Mouse (Mus musculus) hindbrain, postnatal 0 days (tissue): ENCODE measurements around the gene Ethe1. TPM values are rescaled to one million over a fixed set of nuclear protein-coding genes. Genes with fewer than 3 reads are reported as not detected.

Experiments
- ATAC-seq: fragments of 200-750 bp; cut with Nextera tagmentation; 2 replicates; pipeline ENCODE4 v1.8.0; 2017; ENCODE audit warnings: mild to moderate bottlenecking, moderate TSS enrichment, moderate library complexity
- DNase-seq: peaks from one replicate; pipeline ENCODE4 v3.0.0-alpha.2; 2015; ENCODE audit warnings: low spot score
- H3K27ac ChIP-seq: fragments of 300-500 bp; sonication (generic); 2 replicates; pipeline ENCODE4 v1.5.1; 2014; ENCODE audit warnings: mild to moderate bottlenecking
- H3K27me3 ChIP-seq: fragments of 300-500 bp; sonication (generic); 2 replicates; pipeline ENCODE4 v1.6.1; 2014; ENCODE audit warnings: low read length, mixed read lengths; ENCODE audit not compliant: insufficient read depth
- H3K36me3 ChIP-seq: fragments of 300-500 bp; sonication (generic); 2 replicates; pipeline ENCODE4 v1.6.1; 2014; ENCODE audit warnings: low read length, mixed read lengths; ENCODE audit not compliant: insufficient read depth
- H3K4me1 ChIP-seq: fragments of 300-500 bp; sonication (generic); 2 replicates; pipeline ENCODE4 v1.6.1; 2014; ENCODE audit warnings: antibody characterized with exemption, low read length, mixed read lengths; ENCODE audit not compliant: insufficient read depth
- H3K4me2 ChIP-seq: fragments of 300-500 bp; sonication (generic); 2 replicates; pipeline ENCODE4 v1.6.1; 2014; ENCODE audit warnings: low read depth, mild to moderate bottlenecking, low read length, moderate library complexity, mixed read lengths
- H3K4me3 ChIP-seq: fragments of 300-500 bp; sonication (generic); 2 replicates; pipeline ENCODE4 v1.5.1; 2014; ENCODE audit warnings: low read length
- H3K9ac ChIP-seq: fragments of 300-500 bp; sonication (generic); replicated peaks from 2 replicates; pipeline ENCODE4 v1.6.1; 2014; ENCODE audit warnings: mild to moderate bottlenecking, low read length, moderate library complexity, mixed read lengths
- H3K9me3 ChIP-seq: fragments of 300-500 bp; sonication (generic); 2 replicates; pipeline ENCODE4 v1.6.1; 2016; ENCODE audit warnings: low read length, mixed read lengths
- CTCF ChIP-seq: IDR thresholded peaks from 2 replicates; pipeline ENCODE4 v1.5.1; 2016; ENCODE audit warnings: antibody characterized with exemption, control low read depth, low read depth
- WGBS: fragments of 180-500 bp; shearing (Covaris S2); extraction: QIAGEN DNeasy Blood & Tissue Kit; methylation state at CpG from one replicate; pipeline ENCODE4 v1.1.7; 2014; 5-methylcytosine and 5-hydroxymethylcytosine counted together
- polyA plus RNA-seq: library from polyadenylated mRNA; unstranded; fragments of >200 nt; fragmentation: Nextera tagmentation; extraction: Ambion mirVana; gene quantifications from 2 replicates; pipeline ENCODE4 v1.2.1, GENCODE M21; 2015
- total RNA-seq: library from RNA; depleted of rRNA; stranded (reverse); fragments of >200 nt; gene quantifications from 2 replicates; pipeline ENCODE4 v1.2.3, GENCODE M21; 2014

Ethe1 gene
- total and polyA plus RNA-seq, 2 experiments from 2014 or later: 25.3 to 43.8 TPM

- no peak overlapping the region for H3K4me3 ChIP-seq
- DNase-seq (peak; percentile 34), ATAC-seq (no peak)
- H3K27ac ChIP-seq: no peak overlapping the region; the same call in 1 of the 2 replicates
- H3K4me1 ChIP-seq: peaks cover 9% of the 10 kb centered on the region; the same call in 1 of the 2 replicates
- no peak overlapping the region for H3K9ac ChIP-seq
- no peaks in the 10 kb centered on the region for H3K9me3 ChIP-seq
- H3K4me2 ChIP-seq: no peak overlapping the region
- TF ChIP-seq CTCF: peak; percentile 49
- H3K27me3 ChIP-seq: no peaks in the 10 kb centered on the region; the same call in 1 of the 2 replicates
- no peaks in the 10 kb centered on the region for H3K36me3 ChIP-seq
- WGBS: 73% methylated on average over 5 of the region's 5 CpGs
Measured at GRCm38 (mm10) chr7:24591735-24592134, 4.4 kb downstream of the Ethe1 start.

- Histone ChIP-seq H3K9me3 (no peaks in the 10 kb centered on the region), H3K27ac (no peak overlapping the region; the same call in 1 of the 2 replicates), H3K36me3 (no peaks in the 10 kb centered on the region), H3K4me1 (peaks cover 9% of the 10 kb centered on the region; the same call in 1 of the 2 replicates), H3K9ac (no peak overlapping the region), H3K4me3 (no peak overlapping the region), H3K27me3 (no peaks in the 10 kb centered on the region), H3K4me2 (no peak overlapping the region)
- WGBS: 43% methylated on average over 4 of the region's 4 CpGs
- no peak for ATAC-seq
- DNase-seq: no peak
- TF ChIP-seq CTCF: no peak
Measured at GRCm38 (mm10) chr7:24592163-24592562, 4.8 kb downstream of the Ethe1 start.

GRCm38 (mm10) chr7:24592781-24593180 lies 5.4 kb downstream of the Ethe1 start:
- no peak for TF ChIP-seq CTCF
- no peak for ATAC-seq
- Histone ChIP-seq H3K4me2 (no peak overlapping the region), H3K4me1 (peaks cover 9% of the 10 kb centered on the region; the same call in 1 of the 2 replicates), H3K36me3 (no peaks in the 10 kb centered on the region), H3K4me3 (no peak overlapping the region), H3K27ac (no peak overlapping the region), H3K27me3 (no peaks in the 10 kb centered on the region), H3K9ac (no peak overlapping the region), H3K9me3 (no peaks in the 10 kb centered on the region)
- DNase-seq: no peak
- WGBS: 82% methylated on average over 6 of the region's 6 CpGs

- Histone ChIP-seq H3K9me3 (no peaks in the 10 kb centered on the region), H3K27ac (no peak overlapping the region), H3K4me3 (peak overlapping the region; percentile 74), H3K9ac (peak overlapping the region; percentile 61), H3K36me3 (no peaks in the 10 kb centered on the region), H3K4me1 (peaks cover 9% of the 10 kb centered on the region; the same call in 1 of the 2 replicates), H3K27me3 (no peaks in the 10 kb centered on the region), H3K4me2 (peak overlapping the region; percentile 83)
- TF ChIP-seq CTCF: peak; percentile 14; the same call in 1 of the 2 replicates
- DNase-seq (peak; percentile 70), ATAC-seq (peak; percentile 86)
- 2% methylated on average over 39 of the region's 39 CpGs for WGBS
Measured at GRCm38 (mm10) chr7:24593621-24594308, 6.4 kb downstream of the Ethe1 start.

GRCm38 (mm10) chr7:24594309-24594803 lies 7.0 kb downstream of the Ethe1 start:
- no peak; the same call in 1 of the 2 replicates for ATAC-seq
- peak overlapping the region; percentile 74 for H3K4me3 ChIP-seq
- H3K9me3 ChIP-seq: no peaks in the 10 kb centered on the region
- H3K36me3 ChIP-seq: no peaks in the 10 kb centered on the region
- peak; percentile 11 for DNase-seq
- no peak overlapping the region for H3K27ac ChIP-seq
- H3K27me3 ChIP-seq: no peaks in the 10 kb centered on the region
- no peak for TF ChIP-seq CTCF
- peak overlapping the region; percentile 61 for H3K9ac ChIP-seq
- 6% methylated on average over 13 of the region's 13 CpGs for WGBS
- H3K4me2 ChIP-seq: peak overlapping the region; percentile 83
- peaks cover 9% of the 10 kb centered on the region; the same call in 1 of the 2 replicates for H3K4me1 ChIP-seq

GRCm38 (mm10) chr7:24595464-24595863 lies 8.1 kb downstream of the Ethe1 start:
- H3K4me1 ChIP-seq: peaks cover 9% of the 10 kb centered on the region; the same call in 1 of the 2 replicates
- no peak overlapping the region for H3K4me2 ChIP-seq
- no peak for ATAC-seq
- no peak overlapping the region for H3K27ac ChIP-seq
- no peaks in the 10 kb centered on the region for H3K9me3 ChIP-seq
- H3K36me3 ChIP-seq: no peaks in the 10 kb centered on the region
- H3K27me3 ChIP-seq: no peaks in the 10 kb centered on the region
- TF ChIP-seq CTCF: no peak
- no peak overlapping the region for H3K9ac ChIP-seq
- 76% methylated on average over 2 of the region's 2 CpGs for WGBS
- DNase-seq: no peak
- H3K4me3 ChIP-seq: no peak overlapping the region

GRCm38 (mm10) chr7:24598121-24598520 lies 10.8 kb downstream of the Ethe1 start:
- 73% methylated on average over 4 of the region's 4 CpGs for WGBS
- no peaks in the 10 kb centered on the region for H3K27me3 ChIP-seq

More at GRCm38 (mm10) chr7:24598121-24598520, 10.8 kb downstream of the Ethe1 start:
- Histone ChIP-seq H3K4me3 (no peak overlapping the region), H3K9me3 (no peaks in the 10 kb centered on the region), H3K9ac (no peak overlapping the region), H3K4me2 (no peak overlapping the region), H3K4me1 (peaks cover 9% of the 10 kb centered on the region; the same call in 1 of the 2 replicates), H3K36me3 (no peaks in the 10 kb centered on the region), H3K27ac (no peak overlapping the region)
- DNase-seq: no peak
- ATAC-seq: no peak
- TF ChIP-seq CTCF: no peak
